Mouse (Mus musculus) MEL (cell line): Measurements from ENCODE around the gene Cyp4x1. TPM values are rescaled to one million over a fixed set of nuclear protein-coding genes. Genes with fewer than 3 reads are reported as not detected.
A peak's percentile ranks its signal among the peaks of the same experiment; 100 is the strongest.

Experiments
- DNase-seq: peaks from one replicate; pipeline ENCODE4 v3.0.0; 2011; ENCODE audit warnings: low read depth, low spot score
- H3K27ac ChIP-seq: 2 replicates; pipeline ENCODE4 v1.5.1; 2012; ENCODE audit warnings: low read depth, mild to moderate bottlenecking, control low read depth, low read length, moderate library complexity; ENCODE audit not compliant: control insufficient read depth
- H3K27me3 ChIP-seq, 2 experiments: fragments of 150-350 bp in 1 of 2; sonication (generic) in 1 of 2; 2 replicates each; pipeline ENCODE4 v1.6.1; 2012; ENCODE audit warnings: low read length in 2 of 2, mild to moderate bottlenecking in 2 of 2, improper control_type of control experiment in 1 of 2, moderate library complexity in 1 of 2; ENCODE audit not compliant: insufficient read depth in 2 of 2, control insufficient read depth in 1 of 2
- H3K36me3 ChIP-seq, 2 experiments: 2 replicates each; pipeline ENCODE4 v1.6.1; 2012 to 2014; ENCODE audit warnings: low read length in 2 of 2, improper control_type of control experiment in 1 of 2, inconsistent platforms in 1 of 2, mild to moderate bottlenecking in 1 of 2; ENCODE audit not compliant: insufficient read depth in 2 of 2, control insufficient read depth in 1 of 2
- H3K4me1 ChIP-seq, 2 experiments: fragments of 150-350 bp in 1 of 2; sonication (generic) in 1 of 2; 2 replicates each; pipeline ENCODE4 v1.6.1; 2012; ENCODE audit warnings: low read length in 2 of 2, improper control_type of control experiment in 1 of 2, mild to moderate bottlenecking in 1 of 2; ENCODE audit not compliant: insufficient read depth in 2 of 2, control insufficient read depth in 1 of 2
- H3K4me3 ChIP-seq, 2 experiments: fragments of 150-350 bp in 1 of 2; sonication (generic) in 1 of 2; 2 replicates each; pipeline ENCODE4 v1.5.1; 2012; ENCODE audit warnings: low read depth in 2 of 2, low read length in 2 of 2, mild to moderate bottlenecking in 2 of 2, moderate library complexity in 2 of 2, control low read depth in 1 of 2, improper control_type of control experiment in 1 of 2; ENCODE audit not compliant: control insufficient read depth in 1 of 2, insufficient read depth in 1 of 2
- H3K79me2 ChIP-seq: 2 replicates; pipeline ENCODE4 v1.6.1; 2012; ENCODE audit warnings: mild to moderate bottlenecking, low read length, moderate library complexity; ENCODE audit not compliant: control insufficient read depth, poor library complexity, insufficient read depth
- H3K9ac ChIP-seq: 2 replicates; pipeline ENCODE4 v1.6.1; 2012; ENCODE audit warnings: low read depth, mild to moderate bottlenecking, control low read depth, low read length, moderate library complexity; ENCODE audit not compliant: control insufficient read depth, poor library complexity, severe bottlenecking
- H3K9me3 ChIP-seq: fragments of 150-350 bp; sonication (generic); replicated peaks from 2 replicates; pipeline ENCODE4 v1.6.1; 2012; ENCODE audit warnings: mild to moderate bottlenecking, low read length, improper control_type of control experiment, moderate library complexity; ENCODE audit not compliant: insufficient read depth
- BHLHE40 ChIP-seq: IDR thresholded peaks from 2 replicates; pipeline ENCODE4 v1.6.1; 2012; ENCODE audit warnings: low read depth, mild to moderate bottlenecking, inconsistent platforms, low read length, improper control_type of control experiment, borderline replicate concordance
- CTCF ChIP-seq, 3 experiments: IDR thresholded peaks in 2 of 3; conservative IDR thresholded peaks in 1 of 3; 2 replicates each; pipeline ENCODE4 v1.5.1; 2011 to 2012; ENCODE audit warnings: low read length in 3 of 3, low read depth in 2 of 3, mild to moderate bottlenecking in 2 of 3, improper control_type of control experiment in 1 of 3, inconsistent platforms in 1 of 3, mixed read lengths in 1 of 3, moderate library complexity in 1 of 3; ENCODE audit not compliant: control insufficient read depth in 1 of 3, insufficient read depth in 1 of 3, poor library complexity in 1 of 3, severe bottlenecking in 1 of 3
- ELF1 ChIP-seq: IDR thresholded peaks from 2 replicates; pipeline ENCODE4 v1.6.1; 2014; ENCODE audit warnings: low read depth, mild to moderate bottlenecking, inconsistent platforms, low read length, improper control_type of control experiment, moderate library complexity
- EP300 ChIP-seq, 2 experiments: IDR thresholded peaks; 2 replicates each; pipeline ENCODE4 v1.6.1; 2011; ENCODE audit warnings: improper control_type of control experiment in 2 of 2, low read length in 2 of 2, low read depth in 1 of 2, mild to moderate bottlenecking in 1 of 2
- ETS1 ChIP-seq: IDR thresholded peaks from 2 replicates; pipeline ENCODE4 v1.6.1; 2012; ENCODE audit warnings: low read depth, mild to moderate bottlenecking, inconsistent platforms, low read length, improper control_type of control experiment, moderate library complexity
- HCFC1 ChIP-seq: IDR thresholded peaks from 2 replicates; pipeline ENCODE4 v1.6.1; 2012; ENCODE audit warnings: low read depth, mild to moderate bottlenecking, inconsistent platforms, low read length, improper control_type of control experiment, moderate library complexity
- MAFK ChIP-seq: IDR thresholded peaks from 2 replicates; pipeline ENCODE4 v1.6.1; 2011; ENCODE audit warnings: low read depth, mild to moderate bottlenecking, low read length, improper control_type of control experiment, borderline replicate concordance
- MAZ ChIP-seq: IDR thresholded peaks from 2 replicates; pipeline ENCODE4 v1.6.1; 2012; ENCODE audit warnings: low read depth, mild to moderate bottlenecking, inconsistent platforms, low read length, improper control_type of control experiment
- MXI1 ChIP-seq: IDR thresholded peaks from 2 replicates; pipeline ENCODE4 v1.6.1; 2011; ENCODE audit warnings: mild to moderate bottlenecking, low read depth, low read length, improper control_type of control experiment
- MYB ChIP-seq: IDR thresholded peaks from 2 replicates; pipeline ENCODE4 v1.6.1; 2011; ENCODE audit warnings: mild to moderate bottlenecking, low read depth, low read length, improper control_type of control experiment
- NELFE ChIP-seq: IDR thresholded peaks from 2 replicates; pipeline ENCODE4 v1.6.1; 2011; ENCODE audit warnings: low read depth, low read length, improper control_type of control experiment
- POLR2A ChIP-seq, 2 experiments: IDR thresholded peaks; 2 replicates each; pipeline ENCODE4 v1.6.1; 2011 to 2012; ENCODE audit warnings: low read length in 2 of 2, mild to moderate bottlenecking in 2 of 2, control low read depth in 1 of 2, improper control_type of control experiment in 1 of 2, low read depth in 1 of 2, moderate library complexity in 1 of 2; ENCODE audit not compliant: control insufficient read depth in 1 of 2, insufficient read depth in 1 of 2, poor library complexity in 1 of 2
- POLR2AphosphoS2 ChIP-seq: IDR thresholded peaks from 2 replicates; pipeline ENCODE4 v1.6.1; 2011; ENCODE audit warnings: low read length, improper control_type of control experiment
- RAD21 ChIP-seq: IDR thresholded peaks from 2 replicates; pipeline ENCODE4 v1.6.1; 2011; ENCODE audit warnings: mild to moderate bottlenecking, low read depth, low read length, improper control_type of control experiment
- RCOR1 ChIP-seq: IDR thresholded peaks from 2 replicates; pipeline ENCODE4 v1.6.1; 2012; ENCODE audit warnings: low read depth, mild to moderate bottlenecking, inconsistent platforms, low read length, improper control_type of control experiment
- SIN3A ChIP-seq: IDR thresholded peaks from 2 replicates; pipeline ENCODE4 v1.6.1; 2012; ENCODE audit warnings: low read length, improper control_type of control experiment, inconsistent platforms
- SMC3 ChIP-seq: IDR thresholded peaks from 2 replicates; pipeline ENCODE4 v1.6.1; 2011; ENCODE audit warnings: low read depth, low read length, improper control_type of control experiment
- TAL1 ChIP-seq: IDR thresholded peaks from 2 replicates; pipeline ENCODE4 v1.6.1; 2012; ENCODE audit warnings: mild to moderate bottlenecking, inconsistent platforms, low read length, moderate library complexity, mixed read lengths
- TBP ChIP-seq: IDR thresholded peaks from 2 replicates; pipeline ENCODE4 v1.8.0; 2011; ENCODE audit warnings: low read depth, low read length, improper control_type of control experiment
- UBTF ChIP-seq: IDR thresholded peaks from 2 replicates; pipeline ENCODE4 v1.6.1; 2012; ENCODE audit warnings: low read depth, mild to moderate bottlenecking, inconsistent platforms, low read length, improper control_type of control experiment, moderate library complexity, borderline replicate concordance; ENCODE audit not compliant: insufficient read depth
- USF1 ChIP-seq: IDR thresholded peaks from 2 replicates; pipeline ENCODE4 v1.6.1; 2014; ENCODE audit warnings: low read depth, mild to moderate bottlenecking, inconsistent platforms, low read length, improper control_type of control experiment, moderate library complexity
- ZC3H11A ChIP-seq: IDR thresholded peaks from 2 replicates; pipeline ENCODE4 v1.6.1; 2012; ENCODE audit warnings: low read depth, mild to moderate bottlenecking, inconsistent platforms, low read length, improper control_type of control experiment
- ZKSCAN1 ChIP-seq: IDR thresholded peaks from 2 replicates; pipeline ENCODE4 v1.6.1; 2012; ENCODE audit warnings: low read depth, mild to moderate bottlenecking, inconsistent platforms, low read length, improper control_type of control experiment, moderate library complexity
- ZMIZ1 ChIP-seq: IDR thresholded peaks from 2 replicates; pipeline ENCODE4 v1.6.1; 2012; ENCODE audit warnings: low read depth, mild to moderate bottlenecking, inconsistent platforms, low read length, improper control_type of control experiment, moderate library complexity
- ZNF384 ChIP-seq: IDR thresholded peaks from 2 replicates; pipeline ENCODE4 v1.6.1; 2012; ENCODE audit warnings: low read depth, mild to moderate bottlenecking, inconsistent platforms, low read length, improper control_type of control experiment
- polyA plus RNA-seq, 2 experiments: library from polyadenylated mRNA; stranded (reverse) in 1 of 2; unstranded in 1 of 2; fragments of >175 nt in 1 of 2; fragments of >200 nt in 1 of 2; gene quantifications; 2 replicates each; pipeline versions ENCODE4 v1.2.1 to v1.2.4; 2012; ENCODE audit warnings: low replicate concordance in 2 of 2, low read depth in 1 of 2; ENCODE audit not compliant: insufficient read length in 2 of 2, insufficient read depth in 1 of 2, missing spikeins in 1 of 2
- total RNA-seq: library from RNA; depleted of rRNA; stranded (reverse); fragments of 300-350 nt; gene quantifications from 2 replicates; pipeline ENCODE4 v1.2.3, GENCODE M21; 2012

Gene Cyp4x1
- total and polyA plus RNA-seq, 3 experiments, result 0.04 to 0.47 TPM; not detected in 1

- Histone ChIP-seq H3K27me3 (peaks cover 0 to 2% of the 10 kb centered on the region in 2 experiments; a peak in 1 of 4 replicates), H3K4me3 (no peak overlapping the region), H3K27ac (no peak overlapping the region), H3K9ac (no peak overlapping the region), H3K9me3 (no peaks in the 10 kb centered on the region), H3K36me3 (no peaks in the 10 kb centered on the region), H3K4me1 (peaks cover 3% of the 10 kb centered on the region in 2 experiments; a peak in 1 of 4 replicates), H3K79me2 (no peaks in the 10 kb centered on the region)
- peak; percentile 50 for DNase-seq
- TF ChIP-seq ZNF384 (no peak), TAL1 (peak; percentile 23), EP300 (IDR thresholded peaks at IDR 0.05; ENCODE audit: low read depth in 1 of 2, low read length in 2 of 2) (0 out of 4 replicates have a peak, but pooled peaks have one; percentile 5 to 22)
These were observed 30.6 kb downstream of the Cyp4x1 start for GRCm38 (mm10) chr4:115103510-115103909.

- no peak overlapping the region for H3K27ac ChIP-seq
- no peaks in the 10 kb centered on the region for H3K27me3 ChIP-seq
- no peak overlapping the region for H3K9ac ChIP-seq
- H3K9me3 ChIP-seq, result no peaks in the 10 kb centered on the region
- peaks cover 3 to 17% of the 10 kb centered on the region in 2 experiments; a peak in 3 of 4 replicates for H3K4me1 ChIP-seq
- TF ChIP-seq HCFC1 (no peak), UBTF (no peak), RAD21 (peak; percentile 87), NELFE (no peak), CTCF (IDR thresholded peaks at IDR 0.05 in 2 of 3, conservative IDR thresholded peaks at IDR 0.05 in 1 of 3; ENCODE audit: control insufficient read depth in 1 of 3, insufficient read depth in 1 of 3, low read depth in 2 of 3, low read length in 3 of 3, poor library complexity in 1 of 3, severe bottlenecking in 1 of 3) (peak; percentile 90 to 98 (median 92)), ZC3H11A (peak; percentile 65), SMC3 (peak; percentile 78), BHLHE40 (no peak), EP300 (IDR thresholded peaks at IDR 0.05; ENCODE audit: low read depth in 1 of 2, low read length in 2 of 2) (no peak), RCOR1 (no peak)
- peaks cover 0 to 2% of the 10 kb centered on the region in 2 experiments; a peak in 2 of 4 replicates for H3K36me3 ChIP-seq
- H3K79me2 ChIP-seq, result no peaks in the 10 kb centered on the region
- H3K4me3 ChIP-seq, result no peak overlapping the region
- peak; percentile 79 for DNase-seq
These were observed 32.4 kb downstream of the Cyp4x1 start for GRCm38 (mm10) chr4:115101682-115102081.

GRCm38 (mm10) chr4:115097146-115097496, 37.0 kb downstream of the Cyp4x1 start:
- Histone ChIP-seq H3K9ac (peak overlapping the region; percentile 57), H3K79me2 (no peaks in the 10 kb centered on the region), H3K27me3 (no peaks in the 10 kb centered on the region), H3K36me3 (peaks cover 0 to 14% of the 10 kb centered on the region in 2 experiments; a peak in 2 of 4 replicates), H3K27ac (peak overlapping the region; percentile 73), H3K4me1 (peaks cover 3 to 37% of the 10 kb centered on the region in 2 experiments), H3K9me3 (no peaks in the 10 kb centered on the region), H3K4me3 (peak overlapping the region; percentile 43 to 53)
- peak; percentile 44 for DNase-seq
- TF ChIP-seq USF1 (peak; percentile 5; the same call in 1 of the 2 replicates), MAFK (no peak), ELF1 (no peak; the same call in 1 of the 2 replicates), MXI1 (0 out of 2 replicates have a peak, but pooled peaks have one; percentile 4), ZKSCAN1 (no peak), HCFC1 (no peak), SIN3A (peak; percentile 36; the same call in 1 of the 2 replicates), SMC3 (peak; percentile 76), RCOR1 (no peak), RAD21 (peak; percentile 62), POLR2AphosphoS2 (no peak), ETS1 (no peak), ZMIZ1 (no peak), CTCF (IDR thresholded peaks at IDR 0.05 in 2 of 3, conservative IDR thresholded peaks at IDR 0.05 in 1 of 3; ENCODE audit: control insufficient read depth in 1 of 3, insufficient read depth in 1 of 3, low read depth in 2 of 3, low read length in 3 of 3, poor library complexity in 1 of 3, severe bottlenecking in 1 of 3) (peak; percentile 54 to 74 (median 67)), TBP (no peak), MYB (no peak), MAZ (no peak), ZNF384 (peak; percentile 38; the same call in 1 of the 2 replicates), NELFE (no peak), TAL1 (no peak), POLR2A (IDR thresholded peaks at IDR 0.05; ENCODE audit: control insufficient read depth in 1 of 2, insufficient read depth in 1 of 2, low read depth in 1 of 2, low read length in 2 of 2, poor library complexity in 1 of 2) (no peak)
